Mouse (Mus musculus): ENCODE data around the gene Eif3d. TPM values are rescaled to one million over a fixed set of nuclear protein-coding genes. Genes with fewer than 3 reads are reported as not detected.

Eif3d gene
- polyA plus RNA-seq, 1 experiment from 2014 or later, result 234 TPM

DNA sequence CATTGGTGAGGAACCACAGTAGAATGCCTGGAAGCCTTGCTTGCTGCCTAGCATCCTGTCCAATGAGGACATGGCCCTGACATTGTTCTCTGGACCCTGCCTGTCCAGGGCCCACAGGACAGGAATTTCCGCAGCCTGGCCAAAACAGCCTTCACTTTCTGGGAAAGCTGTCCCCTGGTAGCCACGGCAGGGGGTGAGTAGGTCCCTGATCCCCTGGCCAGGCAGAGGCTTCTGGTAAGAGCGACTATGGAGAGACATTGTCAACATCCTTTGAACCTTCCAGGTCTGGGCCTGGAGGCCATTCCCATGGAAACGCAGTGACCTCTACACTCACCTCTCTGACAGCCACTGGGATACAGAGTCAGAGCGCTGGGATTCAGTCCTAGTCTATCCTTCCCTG is 58.6 kb downstream of the Eif3d start:
- no peaks in the 10 kb centered on the region for H3K9me3 ChIP-seq
- no peak overlapping the region for H3K4me2 ChIP-seq
- H3K4me3 ChIP-seq (replicated peaks), result no peak overlapping the region

DNA sequence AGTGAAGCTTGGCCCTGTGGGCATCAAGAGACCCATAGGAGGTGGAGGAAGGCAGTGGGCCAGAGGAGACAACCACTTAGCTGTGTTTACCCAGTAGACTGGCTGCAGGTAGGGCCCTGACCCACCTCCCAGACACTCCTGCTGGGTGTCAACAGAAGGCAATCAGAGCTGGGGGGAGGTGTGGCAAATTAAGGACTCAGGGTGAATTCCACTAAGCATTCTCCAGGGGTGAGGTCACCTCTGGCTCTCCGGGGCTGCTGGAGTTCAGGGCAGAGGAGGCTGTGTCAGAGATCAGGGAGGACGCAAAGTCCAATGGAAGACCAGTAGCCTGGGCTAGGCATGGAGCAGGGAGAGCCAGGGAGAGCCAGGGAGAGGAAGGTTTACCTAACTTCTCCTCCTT is 59.5 kb downstream of the Eif3d start:
- no peaks in the 10 kb centered on the region for H3K9me3 ChIP-seq
- 29% methylated on average over 2 of the region's 2 CpGs for whole genome bisulfite sequencing
- H3K27me3 ChIP-seq, result peaks cover 10% of the 10 kb centered on the region; the same call in 1 of the 2 replicates
- H3K36me3 ChIP-seq (replicated peaks), result peaks cover 24% of the 10 kb centered on the region
- H3K4me2 ChIP-seq, result no peak overlapping the region
- H3K4me1 ChIP-seq, result no peaks in the 10 kb centered on the region
- no peak overlapping the region for H3K9ac ChIP-seq
- H3K27ac ChIP-seq, result no peak overlapping the region
- ATAC-seq (ENCODE audit: low FRiP score), result no peak
- H3K4me3 ChIP-seq (replicated peaks), result no peak overlapping the region

More for the DNA sequence above, 58.6 kb downstream of the Eif3d start:
- Histone ChIP-seq H3K4me1 (no peaks in the 10 kb centered on the region), H3K9ac (no peak overlapping the region), H3K36me3 (replicated peaks) (peaks cover 29% of the 10 kb centered on the region), H3K27ac (no peak overlapping the region), H3K27me3 (0 out of 2 replicates have a peak, but pooled peaks cover 3% of the 10 kb centered on the region)
- no peak for ATAC-seq (ENCODE audit: low FRiP score)
- 65% methylated on average over 5 of the region's 5 CpGs for WGBS

Other genes with a start within 250 kb of the Eif3d start
- gene Apol9b, start 241.8 kb downstream of the Eif3d start, polyA plus RNA-seq (2016; fragmentation: Nextera tagmentation; extraction: Ambion mirVana), result not detected in 2 replicates
- gene Apol8, start 213.8 kb downstream of the Eif3d start, polyA plus RNA-seq (2016; fragmentation: Nextera tagmentation; extraction: Ambion mirVana), result 0.24 and 0.46 TPM in 2 replicates
- 24.6 and 27.6 TPM in 2 replicates for gene Myh9, start 128.6 kb downstream of the Eif3d start, polyA plus RNA-seq (2016; fragmentation: Nextera tagmentation; extraction: Ambion mirVana)
- gene Txn2, start 41.8 kb downstream of the Eif3d start, polyA plus RNA-seq (2016; fragmentation: Nextera tagmentation; extraction: Ambion mirVana), result 203 and 210 TPM in 2 replicates
- 7.5 and 8.3 TPM in 2 replicates for gene Foxred2, start 14.1 kb downstream of the Eif3d start, polyA plus RNA-seq (2016; fragmentation: Nextera tagmentation; extraction: Ambion mirVana)
- gene Cacng2, start 149.2 kb upstream of the Eif3d start, polyA plus RNA-seq (2016; fragmentation: Nextera tagmentation; extraction: Ambion mirVana), result 2.2 and 2.5 TPM in 2 replicates
- gene Ift27, start 203.3 kb upstream of the Eif3d start, polyA plus RNA-seq (2016; fragmentation: Nextera tagmentation; extraction: Ambion mirVana), result 127 and 131 TPM in 2 replicates
- gene Pvalb, start 235.6 kb upstream of the Eif3d start, polyA plus RNA-seq (2016; fragmentation: Nextera tagmentation; extraction: Ambion mirVana), result not detected in 2 replicates